Mouse (Mus musculus): ENCODE results near the gene Wdr75.

The Wdr75 gene

GRCm38 (mm10) chr1:45794969-45795908, at the start of gene Wdr75:
Gene Wdr75, plus strand, starts transcription at chr1:45795166.
- DNase-seq: peak; percentile 96

- no peak for DNase-seq
Measured at GRCm38 (mm10) chr1:45755902-45756301, 39.1 kb upstream of the Wdr75 start.

GRCm38 (mm10) chr1:45756707-45757106, 38.3 kb upstream of the Wdr75 start:
- DNase-seq: no peak

GRCm38 (mm10) chr1:45758011-45758410, 37.0 kb upstream of the Wdr75 start:
- no peak for DNase-seq

- DNase-seq: peak; percentile 8
Measured at GRCm38 (mm10) chr1:45760667-45761467, 34.1 kb upstream of the Wdr75 start.

- no peak for DNase-seq
Measured at GRCm38 (mm10) chr1:45761468-45761795, 33.5 kb upstream of the Wdr75 start.

- no peak for DNase-seq
Measured at GRCm38 (mm10) chr1:45765678-45766077, 29.3 kb upstream of the Wdr75 start.

- DNase-seq: peak; percentile 59
Measured at GRCm38 (mm10) chr1:45766123-45766522, 28.8 kb upstream of the Wdr75 start.

GRCm38 (mm10) chr1:45767533-45767932, 27.4 kb upstream of the Wdr75 start:
- peak; percentile 8 for DNase-seq

DNA sequence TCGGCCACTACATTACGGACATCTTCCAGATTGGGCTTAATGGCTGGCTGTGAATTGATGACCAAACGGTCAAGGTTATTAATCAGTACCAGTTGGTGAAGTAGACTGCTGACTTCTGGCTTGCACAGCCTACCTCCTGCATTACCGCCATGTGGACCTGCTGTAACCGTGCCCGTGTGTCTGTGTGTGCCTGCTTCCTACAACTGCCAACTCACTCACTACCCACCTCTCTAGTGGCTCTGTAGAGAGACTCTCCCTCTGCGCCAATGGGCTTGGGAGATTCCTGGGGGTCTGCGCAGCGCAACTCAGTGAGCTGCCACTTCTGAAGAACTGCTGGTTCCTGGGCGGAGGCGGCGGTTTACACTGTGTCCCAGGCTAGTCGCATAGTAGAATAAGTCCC, 25.6 kb upstream of the Wdr75 start:
- DNase-seq: no peak

DNA sequence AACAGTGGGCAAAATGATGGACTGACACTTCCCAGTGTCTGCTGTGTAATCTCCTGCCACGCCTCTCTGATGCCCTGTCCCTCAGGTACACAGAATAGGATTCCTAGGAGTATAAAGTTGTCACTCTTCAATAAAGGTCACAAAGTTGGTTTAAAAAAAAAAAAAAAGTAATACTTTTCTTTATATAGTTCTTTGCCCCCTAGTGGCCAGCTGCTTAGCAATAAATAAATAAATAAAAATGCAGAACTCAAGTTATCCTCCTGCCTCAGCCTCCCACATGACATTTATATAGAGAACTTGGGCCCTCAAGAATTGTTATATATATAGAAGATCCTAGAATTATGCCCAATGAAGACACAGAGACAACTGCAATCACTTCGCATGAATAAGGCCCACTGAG, 24.9 kb upstream of the Wdr75 start:
- no peak for DNase-seq

DNA sequence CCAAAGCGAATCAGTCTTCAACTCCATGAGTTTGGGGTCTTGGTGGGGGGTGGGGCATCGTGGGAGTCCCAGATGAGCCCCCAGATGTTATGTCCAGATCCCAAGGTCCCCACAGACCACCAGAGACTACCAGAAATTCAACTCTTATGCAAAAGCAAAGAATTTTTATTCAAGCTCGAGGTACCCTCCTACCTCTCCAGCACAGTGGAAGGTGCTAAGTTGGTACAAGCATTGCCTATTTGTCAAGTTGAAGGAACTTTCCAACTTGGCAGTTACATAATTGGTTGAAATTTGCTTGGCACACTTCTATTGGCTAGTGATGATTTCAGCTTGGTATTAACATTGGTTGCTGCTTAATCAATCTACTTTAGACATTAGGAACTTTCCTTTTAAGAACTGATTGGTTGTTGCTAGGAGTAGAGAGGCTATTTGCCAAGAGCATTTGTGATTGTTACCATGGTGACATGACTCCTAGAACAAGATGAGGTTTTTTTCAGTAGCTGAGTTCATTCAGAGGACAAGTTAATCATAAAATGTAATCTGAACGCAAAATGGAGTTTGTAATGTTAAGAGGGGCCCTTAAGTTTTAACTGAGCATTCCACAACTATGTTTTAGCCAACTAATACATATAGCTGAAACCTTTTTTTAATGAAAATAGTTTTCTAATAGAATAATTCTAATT, 14.2 kb upstream of the Wdr75 start:
- no peak for DNase-seq

- DNase-seq: peak; percentile 48
Measured at GRCm38 (mm10) chr1:45816889-45817288, 21.9 kb downstream of the Wdr75 start.

DNA sequence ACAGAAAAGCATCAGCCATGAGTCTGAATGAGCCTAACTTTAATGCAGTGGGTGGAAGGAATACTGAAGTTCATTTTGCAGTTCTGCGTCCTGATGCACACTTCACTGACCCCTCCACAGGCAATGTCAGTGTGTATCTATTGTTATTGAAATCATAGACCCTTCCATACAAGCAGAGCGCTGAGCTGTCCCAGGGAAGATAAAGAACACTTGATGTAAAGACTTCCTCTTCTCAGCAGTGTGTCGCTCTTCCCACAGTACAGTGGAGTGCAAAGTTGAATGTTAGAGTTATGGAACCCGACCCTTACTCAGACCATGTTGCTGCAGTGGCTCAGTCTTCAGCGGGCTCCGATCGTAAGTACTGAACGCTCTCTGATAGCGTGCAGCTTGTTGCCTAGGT, 23.6 kb downstream of the Wdr75 start:
- no peak for DNase-seq

DNA sequence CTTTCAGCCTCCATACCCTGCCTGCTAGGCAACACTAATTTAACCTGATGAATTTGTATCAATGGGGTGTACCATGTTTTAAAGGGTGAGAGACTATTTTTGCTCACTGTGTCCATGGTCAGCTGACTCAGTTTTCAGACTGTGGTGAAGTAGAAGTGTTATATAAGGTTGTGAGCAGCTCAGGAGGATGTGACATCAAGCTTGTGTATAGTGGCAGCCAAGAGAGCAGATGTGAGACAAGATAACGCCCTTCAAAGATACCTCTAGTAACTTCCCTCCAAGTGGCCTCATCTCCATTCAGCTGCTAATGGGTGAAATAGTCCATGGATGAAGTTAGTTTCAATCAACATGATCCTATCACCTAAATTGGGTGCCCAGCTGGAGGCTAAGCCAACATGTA, 29.5 kb downstream of the Wdr75 start:
- no peak for DNase-seq

DNA sequence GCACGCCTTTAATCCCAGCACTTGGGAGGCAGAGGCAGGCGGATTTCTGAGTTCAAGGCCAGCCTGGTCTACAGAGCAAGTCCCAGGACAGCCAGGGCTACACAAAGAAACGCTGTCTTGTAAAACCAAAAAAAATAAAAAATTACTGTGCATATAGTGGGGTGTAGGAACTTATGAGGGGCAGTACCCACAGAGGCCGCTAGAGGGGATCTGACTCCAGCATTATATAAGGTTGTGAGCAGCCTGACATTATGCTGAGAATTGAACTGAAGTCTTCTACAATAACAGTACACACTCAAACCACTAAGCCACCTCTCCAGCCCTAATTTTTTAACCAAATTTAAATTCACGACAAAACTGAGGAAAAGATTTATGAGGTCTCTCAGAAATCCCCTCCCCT, 30.2 kb downstream of the Wdr75 start:
- peak; percentile 30 for DNase-seq

GRCm38 (mm10) chr1:45825630-45826029, 30.7 kb downstream of the Wdr75 start:
- DNase-seq: no peak

DNA sequence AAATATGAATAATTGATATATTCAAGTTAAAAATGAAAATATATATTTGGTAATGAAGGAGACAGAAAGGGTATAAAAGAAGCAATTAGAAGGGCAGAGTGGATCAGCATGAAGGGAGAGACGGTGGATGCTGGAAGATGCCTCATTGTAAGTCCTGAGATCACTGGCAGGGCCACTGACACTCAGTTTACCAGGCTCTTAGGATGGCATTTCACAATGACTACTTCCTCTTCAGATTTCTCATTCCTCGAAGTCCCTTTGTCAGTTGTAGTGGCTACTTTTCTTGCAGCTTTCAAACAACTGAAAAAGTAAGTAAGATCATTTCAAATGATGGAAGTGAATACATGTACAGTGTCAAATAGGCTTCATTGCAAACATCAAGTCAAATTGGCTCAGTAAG, 31.2 kb downstream of the Wdr75 start:
- no peak for DNase-seq

DNA sequence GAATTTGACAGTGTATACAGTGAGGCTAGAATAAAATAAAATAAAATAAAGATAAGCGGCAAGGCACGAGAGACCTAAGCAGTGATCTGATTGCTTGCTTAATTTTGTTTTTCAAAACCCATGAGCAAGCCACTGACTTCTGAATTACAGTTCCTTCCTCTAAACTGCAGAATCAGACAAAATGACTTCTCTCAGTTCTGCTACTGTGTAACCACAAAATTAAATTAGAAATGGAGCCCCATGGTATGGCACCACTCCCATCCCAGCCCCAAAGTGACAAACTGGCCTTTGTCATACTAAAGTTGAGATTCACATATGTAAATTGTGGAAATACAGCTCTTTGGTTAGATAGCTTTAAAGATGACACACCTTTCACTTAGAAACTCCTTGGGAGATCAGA, 31.8 kb downstream of the Wdr75 start:
- DNase-seq: no peak

GRCm38 (mm10) chr1:45830453-45831206, 35.7 kb downstream of the Wdr75 start:
- no peak for DNase-seq

DNA sequence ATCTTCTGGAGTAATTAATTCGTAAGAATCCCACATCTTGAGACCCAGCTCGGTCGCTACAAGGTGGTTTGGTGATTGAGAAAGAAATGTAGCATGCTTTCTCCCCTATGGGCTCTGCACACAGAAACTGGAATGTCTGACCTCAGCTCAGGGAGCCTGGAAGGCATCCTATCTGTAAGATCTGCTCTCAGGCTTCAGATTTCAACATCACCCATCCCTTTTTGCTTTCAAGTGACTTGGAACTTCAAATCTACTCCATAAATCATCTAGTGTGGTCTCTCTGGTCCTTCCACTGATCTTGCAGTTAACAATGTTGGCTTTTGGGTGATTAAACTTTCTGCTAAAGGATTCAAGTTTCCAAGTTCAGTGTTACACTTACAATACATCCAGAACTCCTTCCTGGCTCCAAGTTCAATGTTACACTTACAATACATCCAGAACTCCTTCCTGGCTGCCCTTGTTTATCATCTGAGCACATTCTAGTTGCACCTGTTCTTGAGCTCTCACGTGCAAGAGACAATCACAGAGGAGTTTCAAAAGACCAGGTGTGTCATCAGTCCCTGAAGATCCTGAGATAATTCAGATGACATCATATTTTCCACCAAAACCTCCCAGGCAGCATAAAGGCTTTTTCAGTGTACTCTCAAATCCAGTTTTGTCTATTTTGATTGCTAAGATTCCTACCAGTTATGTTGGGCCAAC, 40.5 kb downstream of the Wdr75 start:
- no peak for DNase-seq

GRCm38 (mm10) chr1:45837736-45838135, 42.8 kb downstream of the Wdr75 start:
- DNase-seq: peak; percentile 34

Measured in right cerebral cortex, adult 18-20 months (tissue).